In genomic region chr15:64434908-64435307, GRCm38 (mm10) we compare ENCODE assay signal across 17 mouse cellular contexts.
DNase-seq lines count a peak whose midpoint lies in the region; ATAC-seq and TF ChIP-seq lines count a peak whose summit lies in the region.
"Had no signal": no experiment of that assay in that cellular context is flagged by ENCODE, and none has a peak within 500 bp of the region (broad histone marks: within the 10 kb centered on the region; RNA-seq: fewer than 3 reads in every experiment).

No protein-coding gene starts in this region.

- H3K9me3 ChIP-seq in heart, embryonic 12.5 days (replicated peaks) = no peaks in the 10 kb centered on the region
- no peaks in the 10 kb centered on the region for H3K9me3 ChIP-seq in forebrain, embryonic 11.5 days (ENCODE audit: control insufficient read depth, low read length)
- H3K9me3 ChIP-seq in forebrain, embryonic 13.5 days (replicated peaks) = no peaks in the 10 kb centered on the region
- H3K9me3 ChIP-seq: embryonic facial prominence, embryonic 10.5 days had no signal

- no peak overlapping the region for H3K4me3 ChIP-seq in heart, embryonic 12.5 days
- H3K4me3 ChIP-seq in layer of hippocampus, adult 2 months = no peak overlapping the region
- no peak overlapping the region for H3K4me3 ChIP-seq in forebrain, embryonic 11.5 days (ENCODE audit: low read depth, low read length)
- no peak overlapping the region for H3K4me3 ChIP-seq in forebrain, embryonic 13.5 days
- H3K4me3 ChIP-seq: embryonic facial prominence, embryonic 10.5 days had no signal

- peaks cover 7% of the 10 kb centered on the region for H3K4me1 ChIP-seq in heart, embryonic 12.5 days (replicated peaks)
- no peaks in the 10 kb centered on the region; the same call in 1 of the 2 replicates for H3K4me1 ChIP-seq in forebrain, embryonic 11.5 days (replicated peaks; ENCODE audit: control insufficient read depth, insufficient read depth, low read length)
- H3K4me1 ChIP-seq in forebrain, embryonic 13.5 days = peaks cover 10% of the 10 kb centered on the region

- 0 out of 2 replicates have a peak overlapping the region, but pooled peaks have one; percentile 19 for H3K4me2 ChIP-seq in heart, embryonic 12.5 days
- H3K4me2 ChIP-seq in forebrain, embryonic 11.5 days (ENCODE audit: low read depth, low read length, severe bottlenecking) = no peak overlapping the region
- no peak overlapping the region for H3K4me2 ChIP-seq in forebrain, embryonic 13.5 days
- H3K4me2 ChIP-seq: hindbrain, embryonic 14.5 days had no signal

- 76% methylated on average over 2 of the region's 2 CpGs for WGBS in heart, embryonic 12.5 days
- 100% methylated on average over 2 of the region's 2 CpGs for WGBS in forebrain, embryonic 11.5 days
- WGBS in forebrain, embryonic 13.5 days = 89% methylated on average over 2 of the region's 2 CpGs

- H3K9ac ChIP-seq in heart, embryonic 12.5 days = 0 out of 2 replicates have a peak overlapping the region, but pooled peaks have one; percentile 34
- H3K9ac ChIP-seq in forebrain, embryonic 11.5 days (ENCODE audit: low read length) = no peak overlapping the region
- no peak overlapping the region for H3K9ac ChIP-seq in forebrain, embryonic 13.5 days
- H3K9ac ChIP-seq: hindbrain, embryonic 14.5 days had no signal

- no peak for ATAC-seq in heart, embryonic 12.5 days (ENCODE audit: insufficient number of reproducible peaks, low FRiP score)
- ATAC-seq in forebrain, embryonic 11.5 days (replicated peaks; ENCODE audit: low FRiP score) = peak; percentile 30; the same call in 1 of the 2 replicates
- peak; percentile 55; the same call in 1 of the 2 replicates for ATAC-seq in forebrain, embryonic 13.5 days
- ATAC-seq: activated CD4-positive, CD25-positive, alpha-beta regulatory T cell, adult 4 months; intestine, embryonic 16.5 days; Patski had no signal

- no peaks in the 10 kb centered on the region for H3K27me3 ChIP-seq in heart, embryonic 12.5 days (replicated peaks)
- no peaks in the 10 kb centered on the region for H3K27me3 ChIP-seq in forebrain, embryonic 11.5 days (ENCODE audit: control insufficient read depth, insufficient read depth, low read length)
- H3K27me3 ChIP-seq in forebrain, embryonic 13.5 days = no peaks in the 10 kb centered on the region
- H3K27me3 ChIP-seq: CH12.LX, Patski had no signal

- no peaks in the 10 kb centered on the region for H3K36me3 ChIP-seq in heart, embryonic 12.5 days
- H3K36me3 ChIP-seq in forebrain, embryonic 11.5 days (ENCODE audit: control insufficient read depth, insufficient read depth, low read length) = no peaks in the 10 kb centered on the region
- H3K36me3 ChIP-seq in forebrain, embryonic 13.5 days (ENCODE audit: poor library complexity, severe bottlenecking) = no peaks in the 10 kb centered on the region
- H3K36me3 ChIP-seq: embryonic facial prominence, embryonic 10.5 days had no signal

- TF ChIP-seq CTCF in layer of hippocampus, adult 2 months (conservative IDR thresholded peaks at IDR 0.05) = no peak

- no peak for DNase-seq in heart, postnatal 4 days
- no peak for DNase-seq in layer of hippocampus, adult 2 months (ENCODE audit: low spot score in 2 of 2)
- no peak for DNase-seq in layer of hippocampus, postnatal 36 days
- DNase-seq in forebrain, embryonic 11.5 days (ENCODE audit: low spot score) = no peak
- no peak for DNase-seq in lung, postnatal 25 days (ENCODE audit: low spot score)
- no peak for DNase-seq in spleen, adult 18-20 months
- DNase-seq: cerebellum, adult 11-12 months; cerebellum, adult 9-11 months; gastrocnemius, postnatal 14 days had no signal

- no peak overlapping the region for H3K27ac ChIP-seq in heart, embryonic 12.5 days (ENCODE audit: poor library complexity, severe bottlenecking)
- peak overlapping the region; percentile 54; the same call in 1 of the 2 replicates for H3K27ac ChIP-seq in layer of hippocampus, adult 2 months
- H3K27ac ChIP-seq in forebrain, embryonic 11.5 days (ENCODE audit: low read depth, low read length) = no peak overlapping the region
- no peak overlapping the region for H3K27ac ChIP-seq in forebrain, embryonic 13.5 days
- H3K27ac ChIP-seq: embryonic facial prominence, embryonic 10.5 days; hindbrain, embryonic 14.5 days had no signal
